Mouse (Mus musculus) left cerebral cortex, postnatal 4 days (tissue): ENCODE results near the gene Tbc1d22b. TPM values are rescaled to one million over a fixed set of nuclear protein-coding genes. Genes with fewer than 3 reads are reported as not detected.

Source experiments
- DNase-seq: peaks from one replicate; pipeline ENCODE4 v3.0.0-alpha.2; 2022
- intact Hi-C: fragments of 180-260 bp; cut with DNase I; formaldehyde crosslinking; loops from one replicate; pipeline ENCODE4 v1.15.1; 2025
- total RNA-seq, 2 experiments: library from RNA; stranded (reverse); gene quantifications; 2 replicates each; pipeline ENCODE4 v1.2.3; 2021

The Tbc1d22b gene
- total RNA-seq, 2 experiments from 2014 or later = 45.0 to 46.2 TPM

DNA sequence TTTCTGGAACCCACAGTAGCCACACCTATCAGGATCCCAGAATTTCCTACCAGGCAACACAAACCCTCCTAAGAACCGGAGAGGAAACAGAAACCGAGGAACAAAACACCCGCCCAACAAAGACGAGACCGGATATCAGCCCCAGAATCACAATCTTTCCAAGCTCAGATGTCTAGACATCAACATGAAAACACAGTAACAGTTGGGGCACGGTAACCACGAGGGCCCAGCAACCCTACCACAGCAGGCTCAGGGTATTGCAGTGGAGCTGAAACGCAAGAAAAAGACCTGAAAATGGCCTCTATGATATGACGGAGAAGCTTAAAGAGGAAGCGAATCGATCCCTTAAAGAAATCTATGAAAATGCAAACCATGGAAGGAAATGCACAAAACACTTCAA lies 15.7 kb upstream of the Tbc1d22b start:
- no peak for DNase-seq
- intact Hi-C loops = no loop called here

GRCm38 (mm10) chr17:29540426-29540825 lies 9.2 kb upstream of the Tbc1d22b start:
- no peak for DNase-seq
- intact Hi-C loops = no loop called here

DNA sequence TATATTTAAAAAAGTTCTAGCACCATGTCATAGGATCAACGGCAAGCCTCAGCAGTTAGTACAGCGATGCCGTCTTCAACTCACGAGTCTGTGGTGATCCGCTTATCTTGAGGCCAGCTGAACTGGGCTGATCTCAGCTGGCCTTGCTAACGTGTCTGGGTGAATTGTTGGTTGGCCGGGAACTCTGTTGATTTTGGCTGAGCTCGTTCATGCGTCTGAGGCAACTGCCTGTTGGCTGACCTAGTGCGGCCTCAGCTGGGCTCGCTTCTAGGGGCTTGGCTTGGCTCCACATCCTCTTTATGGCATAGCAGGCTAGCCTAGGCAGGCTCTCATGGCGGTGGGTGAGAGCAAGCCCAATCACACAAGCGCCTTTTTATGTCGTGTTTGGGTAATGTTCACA lies 8.2 kb upstream of the Tbc1d22b start:
- intact Hi-C loops = no loop called here
- peak; percentile 81 for DNase-seq

DNA sequence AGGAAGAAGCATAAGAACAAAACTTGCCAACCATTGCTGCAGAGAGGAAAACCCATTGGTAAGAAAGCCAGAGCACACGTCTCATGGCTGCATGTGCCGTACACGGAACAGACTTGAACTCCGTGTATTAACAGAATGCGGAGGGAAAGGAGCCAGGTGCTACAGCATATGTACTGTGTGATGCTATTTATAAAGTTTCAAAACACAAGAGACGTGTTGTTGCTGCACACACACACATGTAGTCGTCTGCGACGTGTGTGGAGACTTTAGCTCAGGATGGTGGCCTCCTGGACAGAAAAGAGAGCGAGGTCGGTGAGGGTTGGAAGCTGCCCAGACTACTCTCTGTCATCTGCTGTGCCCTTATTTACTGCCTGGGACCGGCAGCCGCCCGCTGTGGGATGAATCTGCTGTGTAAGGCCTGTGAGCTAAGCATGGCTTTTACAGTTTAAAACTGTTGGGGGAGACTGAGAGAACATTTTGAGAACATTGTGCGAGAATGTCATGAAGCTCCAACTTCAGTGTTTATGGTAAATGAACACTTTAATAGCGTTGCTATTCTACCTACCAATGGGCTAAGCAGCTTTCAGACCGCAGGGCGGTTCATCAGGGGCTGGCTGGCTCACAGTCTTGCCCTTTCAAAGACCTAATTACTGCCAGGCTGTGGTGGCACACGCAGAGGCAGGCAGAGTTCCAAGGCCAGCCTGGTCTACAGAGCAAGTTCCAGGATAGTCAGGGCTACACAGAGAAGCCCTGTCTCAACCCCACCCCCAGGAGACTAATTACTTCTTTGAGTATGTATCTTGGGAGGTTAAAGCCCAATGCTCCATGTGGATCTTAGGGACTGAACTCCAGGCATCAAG lies 6.5 kb upstream of the Tbc1d22b start:
- no peak for DNase-seq

DNA sequence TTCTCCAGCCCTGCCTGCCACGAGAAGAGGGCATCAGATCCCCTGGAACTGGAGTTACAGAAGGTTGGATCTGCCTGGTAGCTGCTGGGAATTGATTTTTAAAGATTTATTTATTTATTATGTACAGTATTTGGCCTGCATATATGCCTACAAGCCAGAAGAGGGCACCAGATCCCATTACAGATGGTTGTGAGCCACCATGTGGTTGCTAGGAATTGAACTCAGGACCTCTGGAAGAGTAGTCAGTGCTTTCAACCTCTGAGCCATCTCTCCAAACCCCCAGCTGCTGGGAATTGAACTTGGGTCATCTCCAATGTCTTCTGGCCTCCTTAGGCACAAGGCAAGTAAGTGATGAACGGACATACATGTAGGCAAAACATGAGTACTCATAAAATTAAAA lies 5.5 kb upstream of the Tbc1d22b start:
- no peak for DNase-seq
- intact Hi-C loops = no loop called here

More for the DNA sequence above, 6.5 kb upstream of the Tbc1d22b start:
- intact Hi-C loops = no loop called here

DNA sequence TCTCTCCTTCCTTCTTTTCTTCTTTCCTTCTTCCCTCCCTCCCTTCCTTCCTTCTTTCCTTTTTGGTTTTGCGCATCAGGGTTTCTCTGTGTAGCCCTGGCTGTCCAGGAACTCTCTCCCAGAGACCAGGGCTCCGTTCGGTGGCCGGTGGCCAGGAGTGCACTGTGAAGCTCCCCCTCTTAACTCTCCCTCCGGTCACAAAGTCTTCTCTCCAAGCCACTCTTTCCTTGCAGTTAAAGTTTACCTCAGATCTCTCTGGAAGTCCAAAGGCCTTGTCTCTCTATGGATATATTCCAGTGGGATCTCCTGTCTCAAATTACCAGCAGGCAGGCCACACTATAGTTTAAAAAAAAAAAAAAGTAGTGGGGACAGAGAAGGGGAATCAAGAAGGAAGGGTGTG lies 4.3 kb upstream of the Tbc1d22b start:
- no peak for DNase-seq
- intact Hi-C loops = no loop called here

GRCm38 (mm10) chr17:29548494-29548893 lies 1.1 kb upstream of the Tbc1d22b start:
- intact Hi-C loops = no loop called here
- DNase-seq = no peak

DNA sequence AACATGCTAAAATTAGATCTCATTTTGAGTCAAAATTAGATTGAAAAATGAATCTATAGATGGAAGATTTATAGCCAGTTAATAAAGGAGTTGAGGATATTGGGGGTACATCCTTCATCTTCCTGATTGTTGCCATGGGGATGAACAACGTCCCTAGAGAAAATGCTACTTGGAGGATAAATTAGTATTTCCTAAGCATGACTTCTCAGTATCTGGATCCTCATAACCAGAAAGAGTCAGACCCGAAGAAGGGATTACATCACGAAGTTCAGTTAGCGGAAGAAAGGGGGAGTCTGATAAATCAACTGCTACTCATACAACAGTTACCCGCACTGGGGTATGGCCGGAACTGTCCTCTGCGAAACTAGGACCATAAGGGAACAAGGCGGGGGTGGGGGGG lies 591 bp upstream of the Tbc1d22b start:
- intact Hi-C loops = no loop called here

DNA sequence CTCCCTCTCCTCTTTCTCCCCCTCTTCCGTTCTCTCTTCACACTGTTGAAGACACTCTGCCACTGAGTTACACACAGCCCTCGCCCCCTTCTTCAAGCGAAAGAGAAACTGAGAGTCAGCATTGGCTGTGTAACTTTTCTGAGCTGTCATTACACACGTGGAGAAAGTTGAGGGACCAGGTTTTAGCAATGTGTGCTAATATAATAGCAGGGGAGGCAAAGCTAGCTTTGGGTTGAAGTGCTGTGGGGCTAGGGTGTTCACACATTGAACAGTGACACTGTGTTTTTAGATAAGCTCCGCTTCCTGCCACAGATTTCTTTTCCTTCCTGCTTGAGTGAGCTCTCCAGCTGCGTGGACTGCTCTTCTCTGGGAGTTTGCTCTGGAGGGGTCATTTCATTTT lies 1.4 kb downstream of the Tbc1d22b start:
- DNase-seq = no peak
- intact Hi-C loops = no loop called here

More for the DNA sequence above, 591 bp upstream of the Tbc1d22b start:
- no peak for DNase-seq

- DNase-seq = no peak
- intact Hi-C loops = no loop called here
Observed at GRCm38 (mm10) chr17:29552162-29552732, 2.7 kb downstream of the Tbc1d22b start, which contains the start of gene Tmem217. TSS of gene Tmem217 (minus strand) at chr17:29552385.

GRCm38 (mm10) chr17:29554176-29554575 lies 4.6 kb downstream of the Tbc1d22b start:
- DNase-seq = no peak
- intact Hi-C loops = no loop called here

GRCm38 (mm10) chr17:29556456-29556855 lies 6.9 kb downstream of the Tbc1d22b start:
- DNase-seq = no peak
- intact Hi-C loops = no loop called here

- intact Hi-C loops = no loop called here
- DNase-seq = no peak
Observed at GRCm38 (mm10) chr17:29556893-29557292, 7.3 kb downstream of the Tbc1d22b start.

DNA sequence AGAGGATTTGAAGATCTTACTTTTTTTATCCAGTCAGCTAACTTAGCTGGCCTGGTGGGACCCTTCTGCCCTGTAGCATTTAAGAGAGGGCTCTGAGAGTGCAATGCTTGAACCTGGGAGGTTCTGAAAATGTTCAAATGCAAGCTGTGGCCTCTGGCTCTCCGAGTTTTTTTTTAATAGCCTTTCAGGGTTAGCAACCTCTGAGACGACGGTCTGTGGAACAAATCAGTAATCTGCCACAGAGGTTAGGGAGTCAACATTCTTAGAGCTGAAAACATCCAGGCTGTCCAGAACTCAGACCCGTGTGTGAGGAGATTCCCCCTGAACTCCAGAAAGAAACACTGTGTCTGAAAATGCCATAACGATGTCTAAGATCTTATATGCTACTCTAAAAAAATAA lies 8.9 kb downstream of the Tbc1d22b start:
- DNase-seq = no peak

GRCm38 (mm10) chr17:29565521-29565920 lies 15.9 kb downstream of the Tbc1d22b start:
- DNase-seq = no peak
- intact Hi-C loops = no loop called here

More for the DNA sequence above, 8.9 kb downstream of the Tbc1d22b start:
- intact Hi-C loops = no loop called here

DNA sequence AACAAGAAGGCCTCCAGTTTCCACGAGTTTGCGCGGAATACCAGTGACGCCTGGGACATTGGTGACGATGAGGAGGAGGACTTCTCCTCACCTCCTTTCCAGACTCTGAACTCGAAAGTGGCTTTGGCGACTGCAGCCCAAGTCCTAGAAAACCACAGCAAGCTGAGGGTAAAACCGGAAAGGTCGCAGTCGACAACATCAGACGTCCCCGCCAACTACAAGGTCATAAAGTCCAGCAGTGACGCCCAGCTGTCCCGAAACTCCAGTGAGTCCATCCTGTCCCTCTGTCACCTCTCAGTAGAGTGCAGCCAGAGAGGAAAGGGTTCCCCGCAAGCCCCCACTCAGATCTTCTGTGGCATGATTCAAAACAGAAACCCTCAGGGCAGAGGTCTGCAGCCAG lies 18.9 kb downstream of the Tbc1d22b start:
- DNase-seq = no peak
- intact Hi-C loops = no loop called here

GRCm38 (mm10) chr17:29569831-29570230 lies 20.2 kb downstream of the Tbc1d22b start:
- intact Hi-C loops = no loop called here

DNA sequence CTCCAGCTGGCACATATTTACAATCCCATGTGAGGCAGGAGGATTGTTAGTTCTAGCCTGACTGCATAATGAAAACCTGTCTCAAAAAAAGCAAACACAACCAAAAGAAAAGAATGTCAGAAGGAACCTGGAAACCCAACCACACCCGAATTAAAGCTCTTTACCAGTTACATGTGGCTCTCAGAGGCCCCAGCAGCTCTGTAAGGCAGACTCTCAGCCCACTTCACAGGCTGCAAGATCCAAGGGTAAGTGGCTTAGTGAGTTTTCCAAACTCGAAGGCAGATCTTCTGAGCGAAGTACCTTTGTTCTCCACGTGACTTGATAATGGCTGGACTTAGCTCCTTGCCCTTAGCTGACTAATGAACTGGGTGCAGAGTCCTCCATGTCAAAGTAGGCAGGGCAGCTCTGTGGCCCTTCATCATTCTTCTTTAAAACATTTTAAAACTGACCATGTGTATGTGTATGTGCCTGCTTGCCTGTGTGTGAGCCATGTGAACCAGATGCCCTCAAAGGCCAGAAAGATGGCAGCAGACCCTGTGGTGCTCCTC lies 30.1 kb downstream of the Tbc1d22b start:
- intact Hi-C loops = no loop called here
- DNase-seq = no peak

More at GRCm38 (mm10) chr17:29569831-29570230, 20.2 kb downstream of the Tbc1d22b start:
- DNase-seq = no peak

DNA sequence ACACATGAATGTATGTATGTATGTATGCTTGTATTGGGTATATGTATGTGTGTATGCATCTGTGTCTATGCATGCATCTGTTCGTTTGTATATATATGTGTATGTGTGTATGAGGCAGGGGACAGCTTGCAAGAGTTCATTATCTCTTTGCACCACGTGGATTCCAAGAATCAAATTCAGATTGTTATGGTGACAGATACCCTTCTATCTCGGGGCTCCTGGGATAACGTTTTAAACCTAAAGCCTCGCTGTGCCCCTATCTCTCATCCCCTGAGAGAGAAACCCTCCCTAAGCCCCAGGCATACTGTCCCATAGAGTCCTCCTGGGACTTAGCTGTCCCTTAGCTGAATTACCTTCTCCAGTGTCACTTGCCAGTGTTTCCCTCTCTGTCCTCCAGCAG lies 34.0 kb downstream of the Tbc1d22b start:
- intact Hi-C loops = no loop called here

DNA sequence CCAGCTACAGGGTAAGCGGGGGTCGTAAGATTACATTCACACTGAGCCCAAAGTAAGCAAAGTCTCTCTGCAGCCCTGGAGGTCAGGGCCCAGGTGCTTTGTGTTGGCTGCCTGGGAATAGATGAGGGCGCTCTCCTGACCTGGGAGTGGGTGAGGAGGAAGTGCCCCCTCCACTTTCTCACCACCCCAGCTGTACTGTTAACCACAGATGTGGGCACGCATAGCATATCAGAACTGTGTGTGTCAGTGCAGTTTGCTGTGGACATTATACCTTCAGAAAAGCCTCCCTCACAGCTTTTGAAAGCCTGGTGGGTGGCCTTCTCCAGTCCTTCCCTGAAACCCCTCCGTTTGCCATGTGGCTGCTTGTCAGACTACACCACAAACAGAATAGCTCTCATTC lies 34.7 kb downstream of the Tbc1d22b start:
- intact Hi-C loops = no loop called here
- no peak for DNase-seq

More for the DNA sequence above, 34.0 kb downstream of the Tbc1d22b start:
- no peak for DNase-seq

- intact Hi-C loops = no loop called here
- no peak for DNase-seq
Observed at GRCm38 (mm10) chr17:29584737-29585136, 35.2 kb downstream of the Tbc1d22b start.

DNA sequence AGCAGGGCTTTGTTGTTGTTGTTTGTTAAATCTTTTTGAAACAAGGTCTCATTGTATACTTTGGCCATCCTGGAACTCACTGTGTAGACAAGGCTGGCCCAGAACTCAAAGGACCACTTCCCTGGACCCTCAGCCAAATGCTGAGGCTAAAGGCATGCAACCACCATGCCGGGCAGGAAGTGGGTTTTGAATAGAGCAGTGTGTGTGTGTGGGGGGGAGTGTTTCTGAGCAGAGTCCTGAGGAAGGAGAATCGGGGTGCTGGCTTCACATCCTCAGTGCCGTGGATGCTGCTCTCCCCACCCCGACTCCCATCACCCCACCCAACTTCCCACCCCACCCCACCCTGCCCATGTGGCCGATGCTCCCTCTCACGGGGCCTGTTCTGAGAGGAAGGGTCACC lies 35.9 kb downstream of the Tbc1d22b start:
- no peak for DNase-seq
- intact Hi-C loops = no loop called here
